Mouse (Mus musculus) heart, adult 2 months (tissue): ENCODE data around the gene Uimc1. TPM values are rescaled to one million over a fixed set of nuclear protein-coding genes. Genes with fewer than 3 reads are reported as not detected.

ENCODE experiments used
- DNase-seq, 2 experiments: peaks; one replicate each; pipeline ENCODE4 v3.0.0; 2021
- H3K27ac ChIP-seq: fragments of 200-600 bp; 2 replicates; pipeline ENCODE4 v1.8.1; 2022
- H3K27me3 ChIP-seq: fragments of 200-500 bp; 2 replicates; pipeline ENCODE4 v1.6.1; 2012; ENCODE audit warnings: mild to moderate bottlenecking, low read length, inconsistent platforms, mixed read lengths; ENCODE audit not compliant: control insufficient read depth, insufficient read depth
- H3K36me3 ChIP-seq: fragments of 200-500 bp; 2 replicates; pipeline ENCODE4 v1.6.1; 2012; ENCODE audit warnings: low read length, inconsistent platforms; ENCODE audit not compliant: control insufficient read depth, insufficient read depth
- H3K4me1 ChIP-seq: fragments of 200-500 bp; 2 replicates; pipeline ENCODE4 v1.6.1; 2011; ENCODE audit warnings: low read length; ENCODE audit not compliant: control insufficient read depth, insufficient read depth
- H3K4me3 ChIP-seq: fragments of 200-600 bp; 2 replicates; pipeline ENCODE4 v1.8.1; 2022
- H3K79me2 ChIP-seq: fragments of 200-500 bp; replicated peaks from 2 replicates; pipeline ENCODE4 v1.6.1; 2012; ENCODE audit warnings: mild to moderate bottlenecking, inconsistent platforms, low read length, moderate library complexity, mixed read lengths; ENCODE audit not compliant: control insufficient read depth, insufficient read depth
- H3K9ac ChIP-seq: fragments of 200-500 bp; 2 replicates; pipeline ENCODE4 v1.6.1; 2012; ENCODE audit warnings: low read depth, mild to moderate bottlenecking, control low read depth, inconsistent platforms, low read length, mixed read lengths
- CTCF ChIP-seq: fragments of 200-600 bp; IDR thresholded peaks from 2 replicates; pipeline ENCODE4 v1.8.1; 2022; ENCODE audit warnings: antibody characterized with exemption, mild to moderate bottlenecking, moderate library complexity
- EP300 ChIP-seq: fragments of 200-500 bp; IDR thresholded peaks from 2 replicates; pipeline ENCODE4 v1.6.1; 2011; ENCODE audit warnings: low read depth, low read length, control low read depth; ENCODE audit not compliant: insufficient read depth
- POLR2A ChIP-seq: fragments of 200-500 bp; IDR thresholded peaks from 2 replicates; pipeline ENCODE4 v1.6.1; 2011; ENCODE audit warnings: mild to moderate bottlenecking, low read depth, low read length, control low read depth; ENCODE audit not compliant: insufficient read depth
- whole genome bisulfite sequencing: fragments of 180-500 bp; shearing (Covaris S2); methylation state at CpG from one replicate; pipeline ENCODE4 v1.1.7; 2018; 5-methylcytosine and 5-hydroxymethylcytosine counted together
- intact Hi-C: fragments of 180-260 bp; cut with DNase I; formaldehyde crosslinking; loops from one replicate; pipeline ENCODE4 v1.15.1; 2025
- polyA plus RNA-seq: library from polyadenylated mRNA; depleted of rRNA; stranded (reverse); fragments of >200 nt; gene quantifications from 2 replicates; pipeline ENCODE4 v1.2.3, GENCODE M21; 2012; rRNA removed
- total RNA-seq, 2 experiments: library from RNA; stranded (reverse); gene quantifications; 2 replicates each; pipeline ENCODE4 v1.2.3; 2021

Gene Uimc1
- total and polyA plus RNA-seq, 3 experiments: 9.9 to 20.5 (median 20.3) TPM

DNA sequence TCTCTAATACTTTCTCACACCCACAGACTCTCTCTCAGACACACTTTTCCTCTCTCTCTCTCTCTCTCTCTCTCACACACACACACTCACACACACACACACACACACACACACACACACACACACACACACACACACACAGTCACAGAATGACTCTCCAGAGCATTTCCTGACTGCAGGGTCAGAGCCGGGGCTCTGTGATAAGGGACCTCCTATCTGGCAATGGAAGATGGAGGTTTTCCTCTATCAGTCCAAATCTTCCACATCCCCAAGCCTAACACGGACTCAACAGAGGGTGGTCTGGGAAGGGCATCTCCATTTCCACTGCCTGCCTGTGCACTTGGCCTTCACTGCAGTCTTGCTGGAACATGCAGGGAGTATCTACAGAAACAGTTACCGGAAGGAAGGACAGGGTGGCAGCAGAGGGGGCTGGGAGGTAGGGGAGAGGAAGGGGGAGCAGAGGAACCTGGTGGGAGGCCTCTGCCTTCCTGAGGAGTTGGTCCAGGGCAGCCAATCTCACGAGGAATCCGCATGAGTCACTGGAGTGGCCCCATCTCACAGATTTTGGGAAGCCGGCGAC, 111.8 kb downstream of the Uimc1 start:
- Histone ChIP-seq H3K4me3 (no peak overlapping the region), H3K36me3 (no peaks in the 10 kb centered on the region), H3K9ac (no peak overlapping the region), H3K4me1 (peaks cover 3% of the 10 kb centered on the region), H3K27ac (no peak overlapping the region), H3K27me3 (no peaks in the 10 kb centered on the region), H3K79me2 (no peaks in the 10 kb centered on the region)
- no peak for DNase-seq
- WGBS: 25% methylated on average over 7 of the region's 7 CpGs
- intact Hi-C loops: no loop called here
- no peak for TF ChIP-seq POLR2A
- no peak for TF ChIP-seq EP300
- TF ChIP-seq CTCF: no peak

DNA sequence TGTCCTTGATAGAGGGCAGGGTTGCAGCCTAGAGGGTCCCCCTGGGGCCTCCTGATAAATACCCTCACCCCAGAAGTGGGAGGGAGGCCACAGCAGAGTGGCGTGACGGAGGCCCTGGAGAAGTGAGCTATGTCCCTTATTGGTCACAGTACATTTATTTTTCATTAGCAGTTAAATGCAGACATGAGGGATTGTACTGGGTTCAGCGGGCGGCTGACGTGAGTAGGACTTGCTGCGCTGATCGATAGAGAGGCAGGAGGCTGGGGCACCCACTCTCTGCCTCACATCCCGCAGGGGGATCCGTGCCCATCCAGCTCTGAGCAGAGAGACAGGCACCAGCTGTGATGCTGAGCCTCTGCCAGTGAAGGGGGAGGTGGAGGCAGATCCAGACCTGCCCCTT, 112.7 kb downstream of the Uimc1 start:
- H3K27me3 ChIP-seq: no peaks in the 10 kb centered on the region
- no peak overlapping the region for H3K9ac ChIP-seq
- no peak for DNase-seq
- TF ChIP-seq CTCF (no peak), POLR2A (no peak), EP300 (no peak)
- H3K4me1 ChIP-seq: peaks cover 3% of the 10 kb centered on the region
- no peaks in the 10 kb centered on the region for H3K36me3 ChIP-seq
- no peak overlapping the region for H3K4me3 ChIP-seq
- H3K79me2 ChIP-seq: no peaks in the 10 kb centered on the region
- H3K27ac ChIP-seq: no peak overlapping the region
- 82% methylated on average over 9 of the region's 9 CpGs for WGBS
- intact Hi-C loops: no loop called here

- Histone ChIP-seq H3K9ac (no peak overlapping the region), H3K4me1 (peaks cover 3% of the 10 kb centered on the region), H3K27me3 (no peaks in the 10 kb centered on the region), H3K27ac (no peak overlapping the region), H3K4me3 (no peak overlapping the region), H3K36me3 (no peaks in the 10 kb centered on the region), H3K79me2 (no peaks in the 10 kb centered on the region)
- no peak for DNase-seq
- 55% methylated on average over 2 of the region's 2 CpGs for WGBS
- intact Hi-C loops: no loop called here
- no peak for TF ChIP-seq POLR2A
- peak; percentile 24; the same call in 1 of the 2 replicates for TF ChIP-seq CTCF
- TF ChIP-seq EP300: no peak
Measured at GRCm38 (mm10) chr13:54983614-54984013, 116.5 kb downstream of the Uimc1 start.

GRCm38 (mm10) chr13:54983001-54983400, 117.1 kb downstream of the Uimc1 start:
- Histone ChIP-seq H3K9ac (no peak overlapping the region), H3K36me3 (no peaks in the 10 kb centered on the region), H3K27me3 (no peaks in the 10 kb centered on the region), H3K27ac (no peak overlapping the region), H3K79me2 (no peaks in the 10 kb centered on the region), H3K4me3 (no peak overlapping the region), H3K4me1 (peaks cover 2% of the 10 kb centered on the region)
- intact Hi-C loops: no loop called here
- 60% methylated on average over 8 of the region's 8 CpGs for WGBS
- no peak for DNase-seq
- no peak for TF ChIP-seq EP300
- no peak for TF ChIP-seq CTCF
- no peak for TF ChIP-seq POLR2A

- Histone ChIP-seq H3K27me3 (no peaks in the 10 kb centered on the region), H3K4me3 (no peak overlapping the region), H3K27ac (no peak overlapping the region), H3K4me1 (no peaks in the 10 kb centered on the region), H3K9ac (no peak overlapping the region), H3K79me2 (no peaks in the 10 kb centered on the region), H3K36me3 (no peaks in the 10 kb centered on the region)
- 76% methylated on average over 12 of the region's 12 CpGs for WGBS
- TF ChIP-seq EP300: no peak
- no peak for TF ChIP-seq CTCF
- TF ChIP-seq POLR2A: no peak
- intact Hi-C loops: no loop called here
- no peak for DNase-seq
Measured at GRCm38 (mm10) chr13:54980957-54981356, 119.1 kb downstream of the Uimc1 start.

DNA sequence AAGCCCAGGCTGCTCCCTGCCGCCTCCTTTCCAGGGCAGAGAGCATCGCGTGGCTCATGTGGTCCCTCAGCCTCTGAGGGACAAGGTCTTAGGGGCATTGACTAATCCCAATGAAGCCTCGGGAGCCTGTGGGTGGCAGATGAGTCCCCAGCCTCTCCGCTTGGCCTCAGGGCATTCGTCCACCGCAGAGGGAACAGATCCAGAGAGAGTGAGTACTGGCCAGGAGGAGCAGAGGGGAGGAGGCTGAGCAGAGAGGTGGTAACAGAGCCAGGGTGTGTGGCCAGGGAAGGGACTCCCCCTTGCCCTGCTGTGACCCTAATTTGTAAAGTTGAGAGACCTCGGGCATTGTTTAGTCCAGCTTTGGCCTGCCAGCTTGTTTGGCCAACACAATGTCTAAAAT, 121.3 kb downstream of the Uimc1 start:
- no peak for DNase-seq
- Histone ChIP-seq H3K27ac (no peak overlapping the region), H3K4me1 (no peaks in the 10 kb centered on the region), H3K27me3 (no peaks in the 10 kb centered on the region), H3K36me3 (no peaks in the 10 kb centered on the region), H3K4me3 (no peak overlapping the region), H3K79me2 (no peaks in the 10 kb centered on the region), H3K9ac (no peak overlapping the region)
- intact Hi-C loops: no loop called here
- 51% methylated on average over 8 of the region's 8 CpGs for WGBS
- TF ChIP-seq EP300 (no peak), CTCF (no peak), POLR2A (no peak)

Other genes with a start within 250 kb of the Uimc1 start
- gene Unc5a, start 150.9 kb downstream of the Uimc1 start, total RNA-seq: under 1 TPM; 0.57 to 0.73 TPM
- gene Unc5a, start 150.9 kb downstream of the Uimc1 start, polyA plus RNA-seq: 0.91 and 1.2 TPM in 2 replicates
- under 1 TPM; 0.84 to 0.91 TPM for gene Hk3, start 78.9 kb downstream of the Uimc1 start, total RNA-seq
- 1.2 and 1.3 TPM in 2 replicates for gene Hk3, start 78.9 kb downstream of the Uimc1 start, polyA plus RNA-seq
- 10 to 100 TPM; 17.1 to 20.6 TPM for gene Zfp346, start 5.0 kb upstream of the Uimc1 start, total RNA-seq
- 14.3 and 23.4 TPM in 2 replicates for gene Zfp346, start 5.0 kb upstream of the Uimc1 start, polyA plus RNA-seq
- gene Gm17617, start 33.2 kb upstream of the Uimc1 start, total RNA-seq: not detected
- gene Gm17617, start 33.2 kb upstream of the Uimc1 start, polyA plus RNA-seq: not detected in 2 replicates
- gene Fgfr4, start 52.3 kb upstream of the Uimc1 start, total RNA-seq: under 1 TPM; 0.07 to 0.21 TPM
- 0.21 and 0.70 TPM in 2 replicates for gene Fgfr4, start 52.3 kb upstream of the Uimc1 start, polyA plus RNA-seq
- 10 to 100 TPM; 52.5 to 55.8 TPM for gene Nsd1, start 109.5 kb upstream of the Uimc1 start, total RNA-seq
- gene Nsd1, start 109.5 kb upstream of the Uimc1 start, polyA plus RNA-seq: 11.0 and 18.4 TPM in 2 replicates
- gene Prelid1, start 220.2 kb upstream of the Uimc1 start, total RNA-seq: 10 to 100 TPM; 37.4 to 40.8 TPM
- gene Prelid1, start 220.2 kb upstream of the Uimc1 start, polyA plus RNA-seq: 67.4 and 70.1 TPM in 2 replicates
- gene Rab24, start 221.6 kb upstream of the Uimc1 start, total RNA-seq: 10 to 100 TPM; 29.1 to 37.2 TPM
- gene Rab24, start 221.6 kb upstream of the Uimc1 start, polyA plus RNA-seq: 60.6 and 68.9 TPM in 2 replicates
- gene Mxd3, start 229.5 kb upstream of the Uimc1 start, total RNA-seq: not detected
- 0.21 and 0.53 TPM in 2 replicates for gene Mxd3, start 229.5 kb upstream of the Uimc1 start, polyA plus RNA-seq